Mouse (Mus musculus) heart, embryonic 12.5 days (tissue): ENCODE measurements around the gene 2410137M14Rik. TPM values are rescaled to one million over a fixed set of nuclear protein-coding genes. Genes with fewer than 3 reads are reported as not detected.
"Not testable (repeated sequence)": the region's sequence is repeated elsewhere in the genome, so short reads cannot be mapped to it uniquely, and the experiment has no call there.

Experiments used
- ATAC-seq: fragments of 200-750 bp; cut with Nextera tagmentation; 2 replicates; pipeline ENCODE4 v1.8.0; 2017; ENCODE audit warnings: moderate TSS enrichment, moderate library complexity; ENCODE audit not compliant: insufficient number of reproducible peaks, low FRiP score
- H3K27ac ChIP-seq: fragments of 300-500 bp; sonication (generic); 2 replicates; pipeline ENCODE4 v1.5.1; 2016; ENCODE audit warnings: mild to moderate bottlenecking, moderate library complexity; ENCODE audit not compliant: poor library complexity, severe bottlenecking
- H3K27me3 ChIP-seq: fragments of 300-500 bp; sonication (generic); replicated peaks from 2 replicates; pipeline ENCODE4 v1.6.1; 2016; ENCODE audit warnings: mild to moderate bottlenecking, moderate library complexity
- H3K36me3 ChIP-seq: fragments of 300-500 bp; sonication (generic); 2 replicates; pipeline ENCODE4 v1.6.1; 2016; ENCODE audit warnings: mild to moderate bottlenecking, moderate library complexity
- H3K4me1 ChIP-seq: fragments of 300-500 bp; sonication (generic); replicated peaks from 2 replicates; pipeline ENCODE4 v1.6.1; 2016; ENCODE audit warnings: mild to moderate bottlenecking
- H3K4me2 ChIP-seq: fragments of 300-500 bp; sonication (generic); 2 replicates; pipeline ENCODE4 v1.6.1; 2016; ENCODE audit warnings: mild to moderate bottlenecking, moderate library complexity
- H3K4me3 ChIP-seq: fragments of 300-500 bp; sonication (generic); 2 replicates; pipeline ENCODE4 v1.5.1; 2016; ENCODE audit warnings: mild to moderate bottlenecking
- H3K9ac ChIP-seq: fragments of 300-500 bp; sonication (generic); 2 replicates; pipeline ENCODE4 v1.6.1; 2016; ENCODE audit warnings: mild to moderate bottlenecking, moderate library complexity
- H3K9me3 ChIP-seq: fragments of 300-500 bp; sonication (generic); replicated peaks from 2 replicates; pipeline ENCODE4 v1.6.1; 2016; ENCODE audit warnings: mild to moderate bottlenecking, moderate library complexity
- WGBS: fragments of 180-500 bp; shearing (Covaris S2); methylation state at CpG from one replicate; pipeline ENCODE4 v1.1.7; 2016; 5-methylcytosine and 5-hydroxymethylcytosine counted together
- polyA plus RNA-seq: library from polyadenylated mRNA; unstranded; fragments of >200 nt; fragmentation: Nextera tagmentation; extraction: Ambion mirVana; gene quantifications from 2 replicates; pipeline ENCODE4 v1.2.1, GENCODE M21; 2016

2410137M14Rik gene
- polyA plus RNA-seq = 0.20 TPM in 1 of 2 replicates, not detected in the other

DNA sequence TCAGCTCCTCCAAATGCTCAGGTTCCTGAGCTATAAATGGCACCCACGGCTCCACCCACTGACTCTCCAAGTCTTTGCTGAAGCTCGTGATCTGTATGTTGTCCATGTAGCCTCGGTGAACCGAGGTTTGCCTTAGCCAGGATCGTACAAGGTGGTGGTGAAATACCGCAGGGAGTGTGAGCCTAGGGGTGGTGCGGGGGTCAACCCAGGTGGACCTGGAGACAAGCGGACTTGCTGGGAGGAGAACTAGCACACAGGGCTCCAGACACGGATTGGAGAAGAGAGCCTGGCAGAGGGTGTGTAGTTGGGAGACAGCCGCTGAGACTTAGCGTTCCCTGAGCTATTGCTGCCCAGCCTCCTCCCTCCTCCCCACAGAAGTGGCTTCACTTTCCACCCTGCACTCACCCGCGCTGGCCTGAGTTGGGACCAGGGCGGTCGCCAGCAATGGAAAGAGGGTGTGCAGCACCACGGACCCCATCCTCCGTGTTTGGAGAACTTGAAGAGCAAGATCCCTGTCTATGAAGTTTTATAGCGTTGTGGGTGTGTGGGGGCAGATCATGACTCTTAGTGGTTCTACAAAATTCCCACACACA, at the start of gene 2410137M14Rik:
2410137M14Rik (minus strand) TSS at position 17 of the 593 bp plus-strand sequence.
- peak; percentile 39; the same call in 1 of the 2 replicates for ATAC-seq
- 4% methylated on average over 18 of the region's 18 CpGs for WGBS

GRCm38 (mm10) chr17:37029162-37029561, 48.1 kb upstream of the 2410137M14Rik start:
- Histone ChIP-seq H3K27ac (peak overlapping the region; percentile 91), H3K9me3 (no peaks in the 10 kb centered on the region; the same call in 1 of the 2 replicates), H3K27me3 (no peaks in the 10 kb centered on the region), H3K4me1 (peaks cover 3% of the 10 kb centered on the region), H3K9ac (no peak overlapping the region), H3K4me3 (peak overlapping the region; percentile 58), H3K36me3 (no peaks in the 10 kb centered on the region), H3K4me2 (peak overlapping the region; percentile 72)
- no peak for ATAC-seq
- 69% methylated on average over 8 of the region's 8 CpGs for WGBS

More for the DNA sequence above, at the start of gene 2410137M14Rik:
- H3K9ac ChIP-seq = peak within 1 kb of the TSS; percentile 58; the same call in 1 of the 2 replicates
- peaks cover 10% of the 10 kb centered on the region; the same call in 1 of the 2 replicates for H3K27me3 ChIP-seq
- no peak within 1 kb of the TSS for H3K27ac ChIP-seq
- no peaks in the 10 kb centered on the region for H3K9me3 ChIP-seq
- H3K4me3 ChIP-seq = peak within 1 kb of the TSS; percentile 39
- H3K36me3 ChIP-seq = no peaks in the 10 kb centered on the region
- H3K4me2 ChIP-seq = peak within 1 kb of the TSS; percentile 66
- peaks cover 18% of the 10 kb centered on the region; the same call in 1 of the 2 replicates for H3K4me1 ChIP-seq

DNA sequence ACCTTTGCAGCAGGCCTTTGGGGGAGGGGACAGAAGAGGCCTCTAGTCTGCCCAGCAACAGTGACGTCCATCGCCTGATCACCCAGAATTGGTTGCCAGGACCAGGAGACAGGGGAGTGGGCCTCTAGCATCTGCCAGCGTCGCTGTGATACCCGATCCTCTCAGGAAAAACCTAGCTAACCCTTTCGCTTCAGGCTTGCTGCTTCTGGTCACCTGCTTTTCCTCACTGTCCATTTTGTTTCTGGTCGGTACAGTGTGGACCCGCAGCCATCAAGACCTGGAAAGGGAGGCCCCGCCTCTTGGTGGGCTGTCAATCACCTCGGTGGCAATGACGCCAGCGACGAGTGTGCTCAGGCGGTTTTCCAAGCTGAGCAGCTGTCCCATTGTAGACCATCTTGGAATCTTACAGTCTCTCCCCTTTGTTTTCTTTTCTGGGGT, 47.7 kb upstream of the 2410137M14Rik start:
- Histone ChIP-seq H3K4me1 (peaks cover 3% of the 10 kb centered on the region), H3K27ac (peak overlapping the region; percentile 91), H3K9me3 (no peaks in the 10 kb centered on the region; the same call in 1 of the 2 replicates), H3K36me3 (no peaks in the 10 kb centered on the region), H3K9ac (peak overlapping the region; percentile 59), H3K4me2 (peak overlapping the region; percentile 72), H3K27me3 (no peaks in the 10 kb centered on the region), H3K4me3 (peak overlapping the region; percentile 58)
- 0% methylated on average over 14 of the region's 14 CpGs for WGBS
- ATAC-seq = peak; percentile 97

GRCm38 (mm10) chr17:37028212-37028611, 47.2 kb upstream of the 2410137M14Rik start:
- Histone ChIP-seq H3K4me3 (peak overlapping the region; percentile 58), H3K27me3 (no peaks in the 10 kb centered on the region), H3K27ac (peak overlapping the region; percentile 91), H3K4me1 (peaks cover 3% of the 10 kb centered on the region), H3K4me2 (peak overlapping the region; percentile 72), H3K9me3 (no peaks in the 10 kb centered on the region; the same call in 1 of the 2 replicates), H3K9ac (peak overlapping the region; percentile 65; the same call in 1 of the 2 replicates), H3K36me3 (no peaks in the 10 kb centered on the region)
- 10% methylated on average over 10 of the region's 10 CpGs for WGBS
- ATAC-seq = no peak

- H3K4me2 ChIP-seq = no peak overlapping the region
- H3K9me3 ChIP-seq = no peaks in the 10 kb centered on the region; the same call in 1 of the 2 replicates
- no peak for ATAC-seq
- 0 out of 2 replicates have a peak overlapping the region, but pooled peaks have one; percentile 53 for H3K27ac ChIP-seq
- H3K27me3 ChIP-seq = no peaks in the 10 kb centered on the region
- no peak overlapping the region for H3K4me3 ChIP-seq
- whole genome bisulfite sequencing = 92% methylated on average over 4 of the region's 4 CpGs
- no peaks in the 10 kb centered on the region for H3K36me3 ChIP-seq
- H3K4me1 ChIP-seq = peaks cover 3% of the 10 kb centered on the region
- H3K9ac ChIP-seq = no peak overlapping the region
These were observed 46.4 kb upstream of the 2410137M14Rik start for GRCm38 (mm10) chr17:37027486-37027885.

DNA sequence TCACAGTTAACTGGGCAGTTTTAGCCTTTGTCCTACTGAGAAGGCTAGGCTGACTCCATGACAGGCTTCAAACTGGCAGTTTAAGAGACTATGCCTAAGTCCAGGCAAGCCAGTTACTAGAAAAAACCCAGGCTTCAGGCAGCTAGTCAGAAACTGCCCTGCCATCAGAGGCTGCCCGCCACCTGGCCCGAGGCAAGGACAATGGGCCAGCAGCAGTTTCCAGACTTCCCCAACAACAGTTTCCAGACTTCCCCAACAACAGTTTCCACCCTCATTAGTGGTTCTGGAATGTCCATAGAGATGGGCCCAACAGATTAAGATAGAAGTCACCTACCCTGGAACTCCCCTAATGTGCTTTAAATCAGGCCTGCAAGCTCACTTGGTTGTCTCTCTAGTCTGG, 45.4 kb upstream of the 2410137M14Rik start:
- Histone ChIP-seq H3K4me1 (peaks cover 3% of the 10 kb centered on the region), H3K9me3 (no peaks in the 10 kb centered on the region; the same call in 1 of the 2 replicates), H3K27ac (no peak overlapping the region), H3K4me2 (no peak overlapping the region), H3K4me3 (no peak overlapping the region), H3K36me3 (no peaks in the 10 kb centered on the region), H3K27me3 (no peaks in the 10 kb centered on the region), H3K9ac (no peak overlapping the region)
- WGBS = 90% methylated on average over 2 of the region's 2 CpGs
- ATAC-seq = no peak

- H3K4me2 ChIP-seq = no peak within 1 kb of the TSS
- H3K9ac ChIP-seq = no peak within 1 kb of the TSS
- no peaks in the 10 kb centered on the region; the same call in 1 of the 2 replicates for H3K9me3 ChIP-seq
- H3K36me3 ChIP-seq = no peaks in the 10 kb centered on the region
- WGBS = 68% methylated on average over 9 of the region's 9 CpGs
- H3K27me3 ChIP-seq = no peaks in the 10 kb centered on the region
- no peak within 1 kb of the TSS for H3K27ac ChIP-seq
- ATAC-seq = no peak
- H3K4me1 ChIP-seq = no peaks in the 10 kb centered on the region
- no peak within 1 kb of the TSS for H3K4me3 ChIP-seq
These were observed 41.9 kb upstream of the 2410137M14Rik start, which contains the start of gene Mog for GRCm38 (mm10) chr17:37022628-37023576. Mog (minus strand) TSS chr17:37023398.

DNA sequence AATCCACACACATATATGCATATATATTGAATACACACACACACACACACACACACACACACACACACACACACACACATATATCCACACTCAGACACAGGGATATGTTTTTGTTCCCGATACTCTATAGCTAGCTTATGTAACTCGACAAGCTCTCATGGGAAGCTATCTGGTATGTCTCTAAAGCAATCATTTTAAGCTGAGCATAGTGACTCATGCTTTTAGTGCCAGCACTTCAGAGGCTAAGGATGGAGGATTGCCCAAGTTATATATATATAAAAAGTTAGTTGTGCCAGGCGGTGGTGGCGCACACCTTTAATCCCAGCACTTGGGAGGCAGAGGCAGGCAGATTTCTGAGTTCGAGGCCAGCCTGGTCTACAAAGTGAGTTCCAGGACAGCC, 38.2 kb upstream of the 2410137M14Rik start:
- not testable (repeated sequence) for H3K36me3 ChIP-seq, H3K4me3 ChIP-seq, H3K27me3 ChIP-seq, H3K4me1 ChIP-seq, H3K4me2 ChIP-seq, ATAC-seq, H3K9ac ChIP-seq, H3K9me3 ChIP-seq, H3K27ac ChIP-seq
- 77% methylated on average over 5 of the region's 5 CpGs for WGBS

- Histone ChIP-seq H3K27ac (no peak overlapping the region), H3K4me1 (no peaks in the 10 kb centered on the region), H3K4me3 (no peak overlapping the region), H3K9me3 (no peaks in the 10 kb centered on the region), H3K27me3 (no peaks in the 10 kb centered on the region), H3K9ac (no peak overlapping the region), H3K4me2 (no peak overlapping the region), H3K36me3 (no peaks in the 10 kb centered on the region)
- no peak for ATAC-seq
- 80% methylated on average over 3 of the region's 3 CpGs for WGBS
These were observed 37.3 kb upstream of the 2410137M14Rik start for GRCm38 (mm10) chr17:37018328-37018727.

GRCm38 (mm10) chr17:37016333-37016732, 35.3 kb upstream of the 2410137M14Rik start:
- Histone ChIP-seq H3K4me1 (no peaks in the 10 kb centered on the region), H3K27me3 (no peaks in the 10 kb centered on the region), H3K9ac (no peak overlapping the region), H3K4me3 (no peak overlapping the region), H3K36me3 (peaks cover under 1% of the 10 kb centered on the region; the same call in 1 of the 2 replicates), H3K27ac (no peak overlapping the region), H3K4me2 (no peak overlapping the region), H3K9me3 (no peaks in the 10 kb centered on the region)
- no peak for ATAC-seq

DNA sequence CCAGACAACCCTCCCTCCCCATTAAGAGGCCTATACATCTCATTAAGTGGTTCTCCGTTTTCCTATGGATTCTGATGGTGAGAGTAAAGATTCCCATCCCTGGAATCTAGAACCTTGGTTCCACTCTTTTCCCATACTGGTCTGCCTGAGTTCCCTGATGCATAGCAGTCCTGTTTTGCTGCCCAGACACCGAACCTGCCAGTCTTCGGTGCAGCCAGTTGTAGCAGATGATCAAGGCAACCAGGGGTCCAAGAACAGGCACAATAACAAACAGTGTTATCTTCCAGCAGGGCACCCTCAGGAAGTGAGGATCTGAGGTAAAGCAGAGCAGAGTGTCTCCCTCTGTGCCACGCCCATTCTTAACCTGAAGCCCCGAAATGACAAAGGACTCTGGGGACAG, 31.1 kb upstream of the 2410137M14Rik start:
- H3K9me3 ChIP-seq = no peaks in the 10 kb centered on the region
- no peaks in the 10 kb centered on the region for H3K27me3 ChIP-seq
- WGBS = 48% methylated on average over 5 of the region's 5 CpGs
- H3K4me2 ChIP-seq = no peak overlapping the region
- no peak overlapping the region for H3K4me3 ChIP-seq
- H3K9ac ChIP-seq = no peak overlapping the region
- H3K36me3 ChIP-seq = peaks cover 36% of the 10 kb centered on the region
- H3K27ac ChIP-seq = no peak overlapping the region
- no peak for ATAC-seq
- H3K4me1 ChIP-seq = no peaks in the 10 kb centered on the region
